Mouse (Mus musculus): ENCODE data around the gene Muc3.

GRCm38 (mm10) chr5:137173967-137174366 lies 24.8 kb upstream of the Muc3 start:
- no peak for TF ChIP-seq CHD1 (IDR thresholded peaks at IDR 0.05; ENCODE audit: low read depth, low read length)
- no peak for TF ChIP-seq ZC3H11A (IDR thresholded peaks at IDR 0.05; ENCODE audit: low read depth, low read length)
- no peak for TF ChIP-seq SMC3 (IDR thresholded peaks at IDR 0.05; ENCODE audit: low read depth, low read length)
- TF ChIP-seq ZKSCAN1 (IDR thresholded peaks at IDR 0.05; ENCODE audit: low read depth, low read length): no peak
- TF ChIP-seq EP300 (IDR thresholded peaks at IDR 0.05; ENCODE audit: low read depth in 1 of 2, low read length in 2 of 2): no peak
- no peak for TF ChIP-seq CTCF (IDR thresholded peaks at IDR 0.05 in 2 of 3, conservative IDR thresholded peaks at IDR 0.05 in 1 of 3; ENCODE audit: control insufficient read depth in 1 of 3, insufficient read depth in 1 of 3, low read depth in 2 of 3, low read length in 3 of 3, poor library complexity in 1 of 3, severe bottlenecking in 1 of 3)
- TF ChIP-seq POLR2A (IDR thresholded peaks at IDR 0.05; ENCODE audit: control insufficient read depth in 1 of 2, insufficient read depth in 1 of 2, low read depth in 1 of 2, low read length in 2 of 2, poor library complexity in 1 of 2): no peak

Measured in MEL (cell line).